Mouse (Mus musculus) hematopoietic stem cell, adult 5-6 weeks (primary cell): ENCODE measurements around the gene Sec63. TPM values are rescaled to one million over a fixed set of nuclear protein-coding genes. Genes with fewer than 3 reads are reported as not detected.

ENCODE experiments used
- ATAC-seq, 2 experiments: fragments of 125-278 bp in 1 of 2; replicated peaks in 1 of 2; 2 replicates each; pipeline ENCODE4 v1.8.0; 2016 to 2017; ENCODE audit warnings: inconsistent platforms in 2 of 2, mild to moderate bottlenecking in 2 of 2, moderate number of reproducible peaks in 2 of 2, low read depth in 1 of 2, moderate TSS enrichment in 1 of 2; ENCODE audit not compliant: low FRiP score in 2 of 2, poor library complexity in 2 of 2, severe bottlenecking in 2 of 2, insufficient read depth in 1 of 2, low TSS enrichment in 1 of 2
- total RNA-seq: library from RNA; stranded (forward); fragments of 172-1452, 232-1000 nt; gene quantifications from 2 replicates; pipeline ENCODE4 v1.2.3, GENCODE M21; 2017

Sec63 gene
- total RNA-seq, 1 experiment from 2014 or later = 59.9 TPM

DNA sequence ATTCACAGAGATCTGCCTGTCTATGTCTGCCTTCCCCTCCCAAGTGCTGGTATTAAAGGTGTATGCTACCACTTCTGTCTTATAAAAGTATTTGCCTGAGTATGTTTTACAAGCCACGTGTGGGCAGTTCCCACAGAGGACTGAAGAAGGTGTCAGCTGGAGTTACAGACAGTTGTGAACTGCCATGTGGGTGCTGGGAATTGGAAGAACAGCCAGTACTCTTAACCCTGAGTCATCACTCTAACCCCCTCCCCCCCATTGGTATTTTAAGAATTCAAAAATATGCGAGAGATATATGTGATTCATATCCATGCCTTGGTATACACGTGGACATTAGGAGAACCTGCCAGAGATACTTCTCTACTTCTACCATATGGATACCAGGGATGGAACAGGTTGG is 20.4 kb downstream of the Sec63 start:
- ATAC-seq = no peak

DNA sequence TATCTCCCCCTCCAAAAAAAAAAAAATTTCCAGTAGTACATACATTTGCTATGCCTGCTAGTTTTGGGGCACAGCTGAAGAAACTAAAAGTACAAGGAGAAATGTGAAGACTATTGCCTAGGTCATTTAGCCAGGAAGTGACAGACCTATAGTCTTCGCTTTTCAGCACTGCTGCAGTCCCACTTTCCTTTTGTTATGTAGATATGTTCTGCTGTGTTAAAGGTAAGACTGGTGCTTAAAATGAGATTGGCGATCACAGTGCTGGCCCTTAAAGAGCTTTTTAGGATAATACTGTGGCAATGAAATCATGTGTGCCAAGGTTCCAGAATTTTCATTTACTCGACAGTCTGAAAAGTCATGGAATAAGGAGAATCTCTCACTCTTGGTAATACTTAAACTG is 39.6 kb downstream of the Sec63 start:
- ATAC-seq = no peak

DNA sequence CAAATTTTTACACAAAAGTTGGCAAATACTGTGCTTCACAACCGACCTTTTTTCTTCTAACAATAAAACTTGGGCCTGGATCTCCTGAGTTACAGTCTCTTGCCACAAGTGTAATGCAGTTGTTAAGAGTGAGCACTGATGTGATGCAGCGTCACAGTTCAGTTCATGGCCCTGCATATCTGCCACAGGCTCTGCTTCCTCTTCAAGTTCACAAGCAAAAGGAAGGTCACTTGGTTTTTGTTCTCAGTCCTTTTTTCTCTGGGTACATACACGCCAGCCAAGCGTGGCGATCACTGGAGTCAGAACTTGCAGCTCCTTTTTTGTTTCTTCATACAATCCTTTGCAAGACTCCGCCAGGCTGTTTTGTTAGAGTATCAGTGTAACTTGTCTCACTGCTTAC is 64.6 kb downstream of the Sec63 start:
- ATAC-seq = no peak

DNA sequence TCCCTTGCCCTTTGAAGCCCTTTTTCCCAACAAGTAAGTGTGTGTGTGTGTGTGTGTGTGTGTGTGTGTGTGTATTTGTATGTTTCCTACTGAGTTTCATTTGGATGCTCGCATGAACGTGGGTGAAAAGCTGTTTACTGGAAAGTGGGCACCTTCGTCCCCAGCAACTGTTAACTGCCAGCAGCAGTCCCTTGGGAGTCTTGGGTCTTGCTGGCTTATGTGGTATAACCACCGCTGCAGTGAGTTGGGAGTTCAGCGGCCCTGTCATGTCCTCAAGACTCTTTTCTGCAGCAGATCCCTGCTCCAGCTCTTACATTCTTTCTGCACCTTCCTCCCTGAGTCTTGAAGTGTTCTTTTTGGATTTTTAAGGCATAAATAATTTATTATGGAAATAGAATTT is 65.9 kb downstream of the Sec63 start:
- no peak for ATAC-seq

DNA sequence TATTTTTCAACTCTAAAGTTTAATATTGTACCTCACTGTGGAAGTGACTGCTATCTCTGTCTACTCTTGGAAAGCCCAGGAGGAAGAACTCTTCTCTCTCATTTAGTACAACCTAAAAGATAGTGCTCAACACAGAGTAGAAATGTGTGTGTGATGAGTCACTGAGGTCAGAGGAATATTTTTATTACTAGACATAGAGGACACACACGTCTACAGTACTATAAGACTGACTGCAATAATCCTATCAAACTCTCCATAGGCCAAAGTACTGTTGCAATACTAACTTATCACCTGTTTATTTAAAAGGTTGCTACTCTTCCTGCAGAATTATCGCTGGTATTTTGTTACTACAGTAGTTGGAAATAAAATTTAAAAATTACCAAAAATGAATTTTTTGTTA is 68.7 kb downstream of the Sec63 start:
- no peak for ATAC-seq

DNA sequence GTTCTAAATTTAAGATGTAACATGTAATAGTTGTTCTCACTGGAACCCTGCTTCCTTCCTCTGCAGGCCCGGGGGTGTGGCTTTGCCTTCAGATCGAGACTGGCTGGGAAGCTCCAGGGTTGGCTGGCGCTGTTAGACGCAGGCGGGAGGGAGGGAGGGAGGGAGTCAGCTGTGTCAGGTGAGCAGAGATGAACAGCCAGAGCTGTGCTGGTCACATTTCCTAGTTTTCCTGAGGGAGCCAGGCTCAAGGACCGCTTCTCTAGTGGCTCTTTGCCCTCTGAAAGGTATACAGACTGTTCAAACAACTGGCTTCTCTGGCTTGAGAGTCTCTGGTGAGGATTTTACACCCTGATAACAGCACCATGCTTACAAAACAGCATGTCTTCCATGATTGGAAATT is 69.1 kb downstream of the Sec63 start:
- no peak for ATAC-seq

DNA sequence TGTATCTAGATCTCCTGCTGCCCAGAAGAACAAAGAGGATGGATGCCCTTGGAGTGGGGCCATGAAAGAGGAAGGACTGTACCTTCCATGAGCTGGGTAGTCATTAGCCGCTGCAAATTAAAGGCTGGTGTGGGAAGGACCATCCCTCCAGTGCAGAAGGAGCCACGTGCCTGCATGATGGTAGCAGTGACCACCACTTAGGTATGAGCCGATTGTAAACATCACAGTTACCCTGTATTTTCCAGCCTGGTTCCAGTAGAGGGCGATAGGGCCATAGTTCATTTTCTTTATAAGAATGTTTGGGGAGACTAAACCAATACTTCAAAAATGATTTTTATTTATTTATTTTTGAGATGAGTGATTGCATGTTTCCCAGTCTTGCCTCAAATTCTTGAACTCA is 71.4 kb downstream of the Sec63 start:
- ATAC-seq = no peak

DNA sequence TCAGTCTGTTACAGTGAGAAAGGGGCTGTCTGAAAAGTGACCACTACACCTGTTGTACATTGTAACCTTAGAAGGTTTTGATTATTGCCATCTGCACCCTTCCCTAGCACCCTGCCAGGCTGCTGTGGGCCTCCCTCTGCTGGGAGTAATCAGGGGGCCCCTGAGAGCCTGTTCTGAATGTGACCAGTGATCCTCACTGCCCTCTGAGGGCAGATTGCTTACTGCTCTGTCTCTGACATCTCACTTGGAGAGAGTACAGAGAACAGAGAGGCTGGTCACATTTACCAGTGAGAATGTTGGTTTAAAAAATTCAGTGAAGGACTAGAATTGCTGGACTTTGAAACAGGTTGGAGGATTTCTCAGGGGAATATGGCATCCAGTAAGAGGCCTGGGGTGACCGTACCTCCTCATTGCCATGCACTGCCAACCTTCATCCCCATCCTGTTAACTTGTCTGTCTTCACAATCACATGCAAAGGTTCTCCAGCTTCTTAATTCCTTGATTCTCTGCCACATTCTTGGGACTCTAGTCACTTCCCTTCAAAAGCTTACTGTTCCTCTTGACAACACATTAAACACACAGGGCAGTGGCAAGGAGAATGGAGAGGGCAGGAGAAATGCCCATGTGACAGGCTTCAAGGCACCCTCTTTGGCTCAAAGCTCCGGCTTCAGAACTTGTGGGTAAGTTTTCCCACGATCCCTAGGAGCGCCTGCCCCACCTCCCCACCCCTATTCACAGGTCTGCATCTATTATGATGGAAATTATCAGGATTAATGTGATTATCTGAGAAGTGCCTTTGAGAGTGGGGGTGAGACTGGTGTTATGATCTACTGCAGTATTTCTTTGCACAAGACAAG is 72.8 kb downstream of the Sec63 start:
- ATAC-seq = no peak

DNA sequence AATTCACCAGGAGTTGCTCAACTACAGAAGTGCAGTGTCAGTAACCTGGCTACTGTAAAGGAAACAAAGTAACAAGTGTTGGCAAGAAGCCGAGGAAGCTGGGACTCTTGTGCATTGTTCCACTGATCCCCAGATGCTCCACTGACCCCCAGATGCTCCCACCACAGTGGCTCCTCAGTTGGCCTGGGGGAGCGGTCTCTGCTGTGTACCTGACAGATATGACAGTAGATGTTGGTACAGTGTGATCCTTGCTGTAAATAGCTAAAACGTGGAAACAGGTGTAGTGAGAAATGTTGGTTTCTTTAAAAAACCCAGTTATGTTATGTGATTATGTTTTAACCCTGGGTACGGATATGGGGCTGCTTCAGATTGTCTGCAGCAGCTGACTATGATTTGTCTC is 76.8 kb downstream of the Sec63 start:
- no peak for ATAC-seq

DNA sequence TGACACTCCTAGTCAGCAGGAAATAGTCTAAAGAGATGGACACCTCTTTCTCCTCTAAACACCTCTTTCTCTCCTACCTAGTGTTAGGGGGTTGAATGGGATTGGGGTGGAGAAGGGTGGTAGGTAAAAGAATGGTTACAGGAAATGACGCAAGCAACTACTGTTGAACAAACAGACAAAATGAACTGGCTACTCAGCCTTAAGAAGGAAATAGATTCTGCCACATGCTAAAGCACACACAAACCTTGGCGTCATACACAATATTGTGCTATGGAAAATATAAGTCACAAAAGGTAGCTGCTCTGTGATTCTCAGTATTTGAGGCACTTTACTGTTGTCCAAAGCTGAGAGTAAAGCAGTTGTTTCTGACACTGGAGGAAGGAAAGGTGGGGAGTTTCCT is 77.4 kb downstream of the Sec63 start:
- no peak for ATAC-seq

DNA sequence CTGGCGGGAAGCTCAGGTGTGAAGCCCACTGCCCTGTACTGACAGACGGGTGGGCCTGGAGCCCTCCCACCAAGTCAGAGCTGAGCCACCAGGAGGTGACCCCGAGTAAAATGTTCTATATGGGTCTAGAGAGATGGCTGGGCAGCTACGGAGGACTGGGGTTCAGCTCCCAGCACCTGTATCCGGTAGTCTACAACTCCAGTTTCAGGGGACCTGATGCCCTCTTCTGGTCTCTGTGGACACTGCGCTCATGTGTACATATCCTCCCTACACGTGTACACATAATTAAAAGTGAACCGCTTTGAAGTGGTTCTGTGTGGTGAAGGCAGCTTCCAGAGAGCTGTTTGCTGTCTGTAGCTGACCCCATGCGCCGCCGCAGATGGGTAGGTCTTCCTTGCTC is 78.7 kb downstream of the Sec63 start:
- no peak for ATAC-seq

DNA sequence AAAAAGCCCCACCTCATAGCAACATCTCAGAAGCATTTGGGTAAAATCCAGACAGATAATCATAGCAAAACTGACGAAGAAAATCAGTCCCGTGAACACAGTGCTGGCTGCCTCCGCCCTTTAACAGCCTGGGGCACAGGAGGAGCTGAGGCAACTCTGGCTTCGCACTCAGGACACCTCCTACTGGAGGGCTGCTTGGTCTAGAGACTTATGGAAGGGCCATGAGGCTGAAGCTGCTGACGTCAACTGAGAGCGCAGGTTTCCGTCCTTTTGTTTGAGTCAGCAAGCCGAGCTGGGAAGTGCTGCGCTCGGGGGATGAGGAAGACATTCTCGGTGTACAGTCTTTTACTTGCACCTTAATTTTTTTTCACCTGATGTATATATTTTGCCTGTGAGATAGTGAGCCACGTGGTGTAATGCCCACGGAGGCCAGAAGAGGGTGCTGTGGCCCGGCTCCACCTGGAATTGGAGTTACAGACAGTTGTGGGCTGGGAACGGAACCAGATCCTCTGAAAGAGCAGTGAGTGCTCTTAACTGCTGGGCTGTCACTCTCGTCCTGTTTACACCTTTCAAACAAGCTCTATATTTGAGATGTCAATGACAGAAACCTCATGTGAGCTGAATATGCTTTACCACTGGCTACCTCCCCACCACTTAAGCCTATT is 80.4 kb downstream of the Sec63 start:
- ATAC-seq = 0 out of 4 replicates have a peak, but pooled peaks of 1 of the 2 experiments have one; percentile 23

DNA sequence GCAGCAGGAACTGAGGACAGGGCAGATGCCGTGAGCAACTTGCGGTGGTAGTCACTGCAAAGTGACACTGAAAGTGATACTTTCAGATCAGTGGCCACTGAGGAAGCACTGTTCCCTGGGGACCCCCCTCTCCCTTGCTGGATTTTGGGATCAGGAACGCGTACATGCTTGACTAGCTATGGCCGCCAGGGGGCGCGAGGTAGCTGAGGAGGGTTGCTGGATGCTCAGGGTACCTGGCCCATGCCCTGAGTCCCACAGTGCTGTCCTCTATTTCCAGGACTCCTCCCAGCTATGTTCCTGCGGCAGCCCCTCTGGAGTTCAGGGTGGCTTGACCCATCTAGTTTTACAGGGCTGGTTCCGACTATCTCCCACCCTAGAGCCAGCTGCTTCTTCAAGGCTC is 81.1 kb downstream of the Sec63 start:
- ATAC-seq = peak; percentile 54 to 68; a peak in 3 of 4 replicates

DNA sequence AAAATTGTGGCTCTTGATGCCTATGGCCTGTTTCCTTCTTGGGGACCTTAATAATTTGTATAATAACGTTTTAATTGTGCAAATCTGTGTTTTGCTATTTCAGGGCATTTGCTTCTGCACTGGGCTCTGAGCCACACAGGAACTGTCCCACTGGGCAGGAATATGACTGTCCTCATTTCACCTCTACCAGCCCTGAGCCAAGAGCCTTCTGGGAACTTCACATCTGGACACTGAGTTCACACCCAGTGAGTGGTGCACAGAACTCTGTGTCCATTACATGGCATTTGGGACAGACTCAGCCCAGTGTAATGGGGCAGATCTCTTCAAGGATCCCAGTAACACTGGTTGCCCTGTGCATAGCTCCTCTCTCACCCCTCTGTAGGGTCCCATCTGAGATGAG is 82.1 kb downstream of the Sec63 start:
- no peak for ATAC-seq

DNA sequence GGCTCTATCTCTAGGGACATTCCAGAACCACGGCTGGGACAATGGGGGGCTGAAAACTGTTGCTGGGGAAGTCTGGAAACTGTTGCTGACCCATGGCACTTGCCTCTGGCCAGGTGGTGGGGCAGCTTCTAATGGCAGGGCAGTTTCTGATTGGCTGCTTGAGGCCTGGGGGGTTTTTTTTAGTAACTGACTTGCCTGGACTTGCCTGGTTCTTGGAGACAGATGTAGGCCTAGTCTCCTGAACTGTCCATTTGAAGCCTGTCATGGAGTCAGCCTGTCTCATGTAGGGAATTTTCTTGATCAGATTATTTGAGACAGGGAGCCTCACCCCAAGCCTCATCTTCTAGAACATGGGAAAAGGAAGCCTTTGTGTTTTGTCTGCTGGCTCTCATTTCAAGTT is 84.2 kb downstream of the Sec63 start:
- ATAC-seq = no peak

DNA sequence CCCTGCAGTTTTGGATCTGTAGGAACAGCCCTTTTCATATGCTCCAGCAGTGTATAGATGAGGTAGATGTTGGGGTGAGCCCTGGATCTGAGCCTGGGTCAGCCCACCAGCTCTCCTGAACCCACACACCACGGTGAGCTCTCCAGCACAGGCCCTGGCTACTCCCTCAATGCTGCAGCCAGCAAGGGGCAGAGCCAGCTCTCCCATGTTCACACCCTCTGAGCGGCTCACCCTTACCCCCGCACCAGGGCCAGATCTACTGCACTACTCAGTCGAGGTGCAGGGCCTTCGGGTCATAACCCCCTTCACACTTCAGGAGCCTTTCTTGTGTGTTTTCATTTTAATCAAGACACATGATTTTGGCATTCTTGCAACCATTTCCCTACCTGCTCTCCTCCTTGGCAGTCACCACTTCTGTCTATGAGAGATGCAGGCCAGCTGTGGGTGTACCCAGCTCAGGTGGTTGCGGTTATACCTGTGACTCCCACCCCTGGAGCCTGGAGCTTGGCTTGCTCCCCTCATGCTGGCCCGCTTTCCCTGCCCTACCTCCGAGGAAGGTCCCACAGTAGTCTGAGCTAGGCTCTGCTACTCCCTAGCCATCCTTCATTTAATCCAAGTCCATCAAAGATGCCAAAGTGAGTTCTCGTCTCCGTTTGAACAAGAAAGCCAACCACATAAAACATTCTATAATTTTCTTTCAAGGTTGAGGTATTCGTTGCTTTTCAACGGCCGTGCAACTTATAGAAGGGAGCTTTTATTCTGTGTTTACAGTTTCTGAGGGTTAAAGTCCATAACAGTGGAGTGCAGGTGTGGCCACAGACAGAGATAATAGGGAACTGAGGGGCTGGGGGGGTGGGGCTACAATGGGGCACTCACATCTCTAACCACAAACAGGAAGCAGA is 87.1 kb downstream of the Sec63 start:
- no peak for ATAC-seq

DNA sequence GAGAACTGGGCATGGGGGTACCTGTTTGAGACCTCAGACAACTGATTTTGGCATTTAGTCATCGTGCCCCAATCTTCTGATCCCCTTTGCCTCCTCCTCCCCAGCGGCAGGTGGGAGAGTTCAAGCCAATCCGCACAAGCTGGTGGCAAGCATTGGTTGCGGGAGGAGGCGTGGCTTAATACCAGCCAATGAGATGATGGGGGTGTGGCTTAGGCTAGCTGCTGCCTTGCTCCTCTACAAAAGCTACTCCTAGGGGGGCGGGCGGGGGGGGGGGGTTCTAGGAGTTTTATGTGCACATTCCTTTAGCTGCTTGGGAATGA is 87.7 kb downstream of the Sec63 start:
- no peak for ATAC-seq

DNA sequence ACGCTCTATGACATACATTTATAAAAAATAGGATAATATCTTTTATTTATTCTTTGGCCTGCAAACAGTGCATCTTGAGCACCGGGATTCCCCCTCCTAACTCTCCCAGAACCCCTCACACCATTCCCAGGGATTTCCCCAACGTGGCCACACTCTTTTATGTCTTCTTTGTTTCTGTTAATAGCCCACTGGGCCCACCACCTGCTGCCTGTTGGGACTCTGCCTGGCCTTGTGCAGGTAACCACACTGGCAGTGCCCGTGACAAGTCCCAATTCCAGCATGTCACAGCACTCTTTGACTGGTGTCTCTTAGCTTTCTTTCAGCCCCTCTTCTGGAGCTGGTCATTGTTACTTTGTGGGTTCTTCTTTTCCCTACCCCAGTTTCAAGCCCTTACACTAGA is 93.5 kb downstream of the Sec63 start:
- no peak for ATAC-seq
